Mouse (Mus musculus) thymus, adult 2 months (tissue): Measurements from ENCODE around the gene Gm45337.

ENCODE experiments used
- CTCF ChIP-seq: fragments of 200-500 bp; IDR thresholded peaks from 2 replicates; pipeline ENCODE4 v1.5.1; 2012; ENCODE audit warnings: mild to moderate bottlenecking, control low read depth, low read length, moderate library complexity, borderline replicate concordance; ENCODE audit not compliant: control insufficient read depth, poor library complexity, insufficient read depth; ENCODE audit errors: extremely low read depth
- POLR2A ChIP-seq: fragments of 200-500 bp; IDR thresholded peaks from 2 replicates; pipeline ENCODE4 v1.6.1; 2012; ENCODE audit warnings: mild to moderate bottlenecking, low read length, control low read depth, moderate library complexity; ENCODE audit not compliant: control insufficient read depth, poor library complexity, insufficient read depth; ENCODE audit errors: extremely low read depth

DNA sequence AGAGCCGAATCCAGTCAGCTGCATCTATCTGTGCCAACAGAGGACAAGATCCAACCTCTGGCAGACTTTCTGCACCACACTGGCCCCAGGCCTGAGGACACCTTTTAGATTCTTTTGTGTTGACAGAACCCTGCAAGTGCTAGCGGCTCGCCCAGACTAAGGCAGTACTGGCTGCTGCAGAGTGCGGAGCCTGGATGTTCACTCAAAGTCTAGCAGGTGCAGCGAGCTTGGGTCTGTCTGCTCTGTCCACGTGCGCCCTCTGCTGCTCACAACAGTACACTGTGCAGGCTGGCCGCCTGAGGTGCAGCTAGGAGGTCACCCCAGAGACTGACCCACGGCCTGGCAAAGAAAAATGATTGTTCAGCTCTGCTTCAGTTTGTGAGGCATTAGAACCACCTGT, 46.6 kb downstream of the Gm45337 start:
- TF ChIP-seq POLR2A (no peak), CTCF (peak; percentile 84)
